Mouse (Mus musculus) neural tube, embryonic 13.5 days (tissue): ENCODE data around the gene Lysmd3. TPM values are rescaled to one million over a fixed set of nuclear protein-coding genes. Genes with fewer than 3 reads are reported as not detected.

Experiments
- ATAC-seq: fragments of 200-750 bp; cut with Nextera tagmentation; 2 replicates; pipeline ENCODE4 v1.8.0; 2017; ENCODE audit warnings: low read depth, mild to moderate bottlenecking, moderate TSS enrichment, moderate library complexity
- H3K27ac ChIP-seq: fragments of 300-500 bp; sonication (generic); replicated peaks from 2 replicates; pipeline ENCODE4 v1.5.1; 2015; ENCODE audit warnings: moderate library complexity, mild to moderate bottlenecking, inconsistent platforms
- H3K27me3 ChIP-seq: fragments of 300-500 bp; sonication (generic); 2 replicates; pipeline ENCODE4 v1.6.1; 2015; ENCODE audit warnings: mild to moderate bottlenecking, inconsistent platforms
- H3K36me3 ChIP-seq: fragments of 300-500 bp; sonication (generic); 2 replicates; pipeline ENCODE4 v1.6.1; 2015; ENCODE audit warnings: mild to moderate bottlenecking, inconsistent platforms
- H3K4me1 ChIP-seq: fragments of 300-500 bp; sonication (generic); replicated peaks from 2 replicates; pipeline ENCODE4 v1.6.1; 2015; ENCODE audit warnings: inconsistent platforms
- H3K4me2 ChIP-seq: fragments of 300-500 bp; sonication (generic); 2 replicates; pipeline ENCODE4 v1.6.1; 2015; ENCODE audit warnings: inconsistent platforms, mild to moderate bottlenecking, moderate library complexity
- H3K4me3 ChIP-seq: fragments of 300-500 bp; sonication (generic); 2 replicates; pipeline ENCODE4 v1.5.1; 2015; ENCODE audit warnings: mild to moderate bottlenecking, inconsistent platforms
- H3K9ac ChIP-seq: fragments of 300-500 bp; sonication (generic); 2 replicates; pipeline ENCODE4 v1.6.1; 2015; ENCODE audit warnings: moderate library complexity, mild to moderate bottlenecking, inconsistent platforms
- H3K9me3 ChIP-seq: fragments of 300-500 bp; sonication (generic); 2 replicates; pipeline ENCODE4 v1.6.1; 2016; ENCODE audit warnings: inconsistent platforms
- WGBS: fragments of 180-500 bp; shearing (Covaris S2); methylation state at CpG from one replicate; pipeline ENCODE4 v1.1.7; 2015; 5-methylcytosine and 5-hydroxymethylcytosine counted together
- polyA plus RNA-seq: library from polyadenylated mRNA; unstranded; fragments of >200 nt; fragmentation: Nextera tagmentation; extraction: Ambion mirVana; gene quantifications from 2 replicates; pipeline ENCODE4 v1.2.1, GENCODE M21; 2015

Lysmd3 gene
- polyA plus RNA-seq, 1 experiment from 2014 or later = 18.6 TPM

DNA sequence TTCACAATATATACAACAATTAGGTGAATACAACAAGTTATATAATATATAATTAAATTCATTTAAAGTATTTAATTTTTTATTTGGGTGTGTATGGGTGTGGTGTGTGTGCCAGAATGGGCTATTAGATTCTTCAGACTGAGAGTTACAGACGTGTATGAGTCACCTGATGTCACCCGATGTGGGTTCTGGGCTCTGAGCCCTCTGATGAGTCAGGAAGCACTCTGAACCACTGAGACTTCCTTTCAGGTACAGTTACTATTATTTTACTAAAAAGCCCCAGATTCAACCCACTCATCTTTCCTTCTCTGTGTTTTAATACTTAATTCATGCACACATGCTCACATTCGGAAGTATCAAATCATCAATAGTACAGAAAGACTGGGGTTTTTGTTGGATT is 27.4 kb downstream of the Lysmd3 start:
- WGBS = 93% methylated on average over 3 of the region's 3 CpGs
- no peaks in the 10 kb centered on the region for H3K9me3 ChIP-seq

DNA sequence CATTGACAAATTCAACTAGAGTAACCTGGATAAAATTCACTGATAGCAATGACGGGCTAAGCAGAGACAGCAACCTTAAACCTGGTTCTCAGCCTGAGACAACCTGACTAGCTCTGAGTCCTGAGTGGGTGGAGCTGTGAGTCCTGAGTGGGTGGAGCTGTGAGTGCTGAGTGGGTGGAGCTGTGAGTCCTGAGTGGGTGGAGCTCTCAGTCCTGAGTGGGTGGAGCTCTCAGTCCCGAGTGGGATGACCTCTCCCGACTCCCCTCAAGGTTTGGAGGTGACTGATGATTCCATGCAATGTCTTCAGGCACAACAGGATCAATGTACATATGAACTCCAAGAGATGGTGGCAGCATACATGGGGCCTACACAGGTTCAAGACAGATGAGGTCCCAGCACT is 32.1 kb downstream of the Lysmd3 start:
- Histone ChIP-seq H3K27ac (no peak overlapping the region), H3K27me3 (no peaks in the 10 kb centered on the region), H3K9ac (no peak overlapping the region), H3K4me1 (no peaks in the 10 kb centered on the region), H3K4me3 (no peak overlapping the region), H3K9me3 (no peaks in the 10 kb centered on the region), H3K4me2 (no peak overlapping the region), H3K36me3 (no peaks in the 10 kb centered on the region)
- 90% methylated on average over 3 of the region's 3 CpGs for WGBS
- no peak for ATAC-seq

More for the DNA sequence above, 27.4 kb downstream of the Lysmd3 start:
- Histone ChIP-seq H3K36me3 (no peaks in the 10 kb centered on the region), H3K27ac (no peak overlapping the region), H3K4me2 (no peak overlapping the region), H3K4me1 (no peaks in the 10 kb centered on the region), H3K27me3 (no peaks in the 10 kb centered on the region), H3K9ac (no peak overlapping the region), H3K4me3 (no peak overlapping the region)
- ATAC-seq = no peak

DNA sequence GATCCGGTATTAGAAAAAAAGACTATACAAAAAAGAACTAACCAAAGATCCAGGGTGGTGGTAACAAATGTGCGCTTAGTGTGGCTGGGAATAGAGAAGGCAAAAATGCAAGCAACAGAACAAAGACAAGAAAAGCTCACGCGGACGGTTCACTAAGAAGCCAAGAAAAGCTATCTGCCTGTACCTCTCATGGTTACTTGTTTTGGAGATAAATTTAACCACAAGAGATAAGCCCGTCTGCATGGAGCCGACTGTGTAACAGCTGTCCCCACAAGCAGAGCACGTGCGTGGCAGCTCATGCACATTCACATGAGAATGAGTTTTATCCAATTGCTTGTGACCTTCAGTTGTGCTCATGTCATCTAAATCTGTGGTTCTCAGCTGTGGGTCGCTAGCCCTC is 33.0 kb downstream of the Lysmd3 start:
- Histone ChIP-seq H3K4me3 (no peak overlapping the region), H3K9ac (no peak overlapping the region), H3K36me3 (no peaks in the 10 kb centered on the region), H3K27ac (no peak overlapping the region), H3K4me1 (no peaks in the 10 kb centered on the region), H3K9me3 (no peaks in the 10 kb centered on the region), H3K4me2 (no peak overlapping the region), H3K27me3 (no peaks in the 10 kb centered on the region)
- 87% methylated on average over 10 of the region's 10 CpGs for WGBS
- no peak for ATAC-seq

GRCm38 (mm10) chr13:81691606-81692005 is 34.1 kb downstream of the Lysmd3 start:
- no peaks in the 10 kb centered on the region for H3K4me1 ChIP-seq
- no peaks in the 10 kb centered on the region for H3K9me3 ChIP-seq
- no peak overlapping the region for H3K9ac ChIP-seq
- 53% methylated on average over 9 of the region's 9 CpGs for WGBS
- H3K27me3 ChIP-seq = no peaks in the 10 kb centered on the region
- H3K4me2 ChIP-seq = no peak overlapping the region
- no peak overlapping the region for H3K27ac ChIP-seq
- peak; percentile 71 for ATAC-seq
- H3K36me3 ChIP-seq = no peaks in the 10 kb centered on the region
- H3K4me3 ChIP-seq = no peak overlapping the region

DNA sequence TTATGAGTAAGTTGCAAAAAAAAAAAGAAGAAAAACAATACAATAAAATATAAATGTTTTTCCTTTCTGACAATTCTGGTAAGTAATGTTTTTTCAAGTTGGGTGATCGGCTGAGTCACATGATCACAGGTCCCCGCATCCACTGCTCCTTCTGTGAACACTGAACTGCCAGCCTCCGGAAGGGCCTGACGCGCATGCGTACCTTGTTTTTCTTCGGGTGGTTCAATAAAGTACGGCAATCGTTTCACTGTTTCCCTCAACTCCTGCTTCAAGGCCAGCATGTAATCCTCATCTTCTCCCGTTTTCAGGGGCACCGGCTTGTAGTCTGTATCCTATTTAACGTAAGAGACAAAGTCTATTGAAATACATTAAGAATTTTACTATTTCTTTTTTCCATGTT is 37.0 kb downstream of the Lysmd3 start:
- H3K4me2 ChIP-seq = no peak overlapping the region
- no peak for ATAC-seq
- H3K9me3 ChIP-seq = no peaks in the 10 kb centered on the region
- H3K4me3 ChIP-seq = no peak overlapping the region
- H3K36me3 ChIP-seq = 0 out of 2 replicates have a peak, but pooled peaks cover 2% of the 10 kb centered on the region
- H3K4me1 ChIP-seq = no peaks in the 10 kb centered on the region
- no peak overlapping the region for H3K9ac ChIP-seq
- WGBS = 91% methylated on average over 12 of the region's 12 CpGs
- no peak overlapping the region for H3K27ac ChIP-seq
- no peaks in the 10 kb centered on the region for H3K27me3 ChIP-seq

- H3K9ac ChIP-seq = no peak overlapping the region
- 0 out of 2 replicates have a peak, but pooled peaks cover under 1% of the 10 kb centered on the region for H3K36me3 ChIP-seq
- H3K9me3 ChIP-seq = no peaks in the 10 kb centered on the region
- no peak for ATAC-seq
- no peak overlapping the region for H3K27ac ChIP-seq
- H3K4me1 ChIP-seq = no peaks in the 10 kb centered on the region
- H3K27me3 ChIP-seq = no peaks in the 10 kb centered on the region
- no peak overlapping the region for H3K4me2 ChIP-seq
- H3K4me3 ChIP-seq = no peak overlapping the region
- 59% methylated on average over 7 of the region's 7 CpGs for WGBS
Observed at GRCm38 (mm10) chr13:81703148-81703547, 45.7 kb downstream of the Lysmd3 start.

- 83% methylated on average over 9 of the region's 9 CpGs for WGBS
Observed at GRCm38 (mm10) chr13:81703621-81704020, 46.2 kb downstream of the Lysmd3 start.

GRCm38 (mm10) chr13:81706311-81706710 is 48.8 kb downstream of the Lysmd3 start:
- H3K9me3 ChIP-seq = no peaks in the 10 kb centered on the region
- H3K27me3 ChIP-seq = no peaks in the 10 kb centered on the region
- H3K9ac ChIP-seq = no peak overlapping the region
- no peaks in the 10 kb centered on the region for H3K36me3 ChIP-seq
- no peak for ATAC-seq
- no peak overlapping the region for H3K4me3 ChIP-seq
- no peak overlapping the region for H3K4me2 ChIP-seq
- peaks cover 7% of the 10 kb centered on the region; the same call in 1 of the 2 replicates for H3K4me1 ChIP-seq
- no peak overlapping the region for H3K27ac ChIP-seq
- 92% methylated on average over 5 of the region's 5 CpGs for WGBS

More at GRCm38 (mm10) chr13:81703621-81704020, 46.2 kb downstream of the Lysmd3 start:
- no peak for ATAC-seq
- H3K27ac ChIP-seq = no peak overlapping the region
- no peak overlapping the region for H3K4me3 ChIP-seq
- no peaks in the 10 kb centered on the region for H3K4me1 ChIP-seq
- H3K9ac ChIP-seq = no peak overlapping the region
- H3K9me3 ChIP-seq = no peaks in the 10 kb centered on the region
- H3K4me2 ChIP-seq = no peak overlapping the region
- H3K36me3 ChIP-seq = no peaks in the 10 kb centered on the region
- H3K27me3 ChIP-seq = no peaks in the 10 kb centered on the region

DNA sequence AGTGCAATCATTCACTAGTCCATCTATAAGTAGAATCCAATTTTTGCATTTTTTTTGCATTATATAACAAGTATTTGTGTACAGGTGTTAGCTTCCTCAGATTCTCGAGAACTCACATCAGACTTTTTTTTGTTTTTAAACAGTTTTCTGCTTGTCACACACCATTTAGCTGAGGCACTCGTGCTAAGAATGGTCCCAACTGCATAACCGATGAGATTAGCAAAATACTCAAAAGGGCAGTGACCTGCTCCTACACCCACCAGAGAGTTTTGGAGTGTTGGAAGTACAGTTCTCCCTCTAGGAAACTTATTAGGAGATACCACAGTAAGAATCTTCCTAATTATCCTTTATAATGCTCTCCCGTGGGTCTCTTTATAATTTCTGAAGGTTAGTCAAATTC is 52.3 kb downstream of the Lysmd3 start:
- Histone ChIP-seq H3K4me2 (peak overlapping the region; percentile 94), H3K27ac (no peak overlapping the region), H3K4me1 (peaks cover 22% of the 10 kb centered on the region), H3K27me3 (no peaks in the 10 kb centered on the region), H3K36me3 (no peaks in the 10 kb centered on the region), H3K9ac (peak overlapping the region; percentile 81; the same call in 1 of the 2 replicates), H3K9me3 (no peaks in the 10 kb centered on the region), H3K4me3 (peak overlapping the region; percentile 82)
- 44% methylated on average over 4 of the region's 4 CpGs for WGBS
- no peak for ATAC-seq

DNA sequence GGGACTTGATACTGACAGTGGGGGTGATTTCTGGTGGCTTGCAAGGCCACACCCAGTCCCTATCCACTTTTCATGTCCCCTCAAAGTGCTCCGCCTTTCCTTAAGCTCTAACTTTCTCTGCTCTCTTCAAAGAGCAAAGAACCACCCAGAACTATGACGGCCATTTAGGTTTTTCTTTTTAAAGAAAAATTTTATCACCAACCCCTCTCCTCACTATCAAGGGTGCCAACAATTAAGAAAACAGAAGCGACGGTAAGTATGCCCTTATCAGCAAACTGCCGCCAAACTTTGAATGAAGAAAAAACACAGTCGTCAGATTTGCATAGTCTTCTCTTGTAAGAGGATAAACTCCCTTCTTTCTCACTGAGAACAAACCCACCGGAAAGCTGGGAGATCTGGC is 52.8 kb downstream of the Lysmd3 start:
- no peak for ATAC-seq
- no peaks in the 10 kb centered on the region for H3K27me3 ChIP-seq
- H3K4me3 ChIP-seq = peak overlapping the region; percentile 82
- peaks cover 22% of the 10 kb centered on the region for H3K4me1 ChIP-seq
- no peak overlapping the region for H3K27ac ChIP-seq
- H3K36me3 ChIP-seq = no peaks in the 10 kb centered on the region
- peak overlapping the region; percentile 94 for H3K4me2 ChIP-seq
- under 1% methylated on average over 7 of the region's 7 CpGs for WGBS
- H3K9me3 ChIP-seq = no peaks in the 10 kb centered on the region
- H3K9ac ChIP-seq = peak overlapping the region; percentile 81

GRCm38 (mm10) chr13:81710775-81711545 is 53.5 kb downstream of the Lysmd3 start, which contains the start of the genes Polr3g and Mblac2:
Gene Polr3g, minus strand, starts transcription at chr13:81711013.
Gene Mblac2, plus strand, starts transcription at chr13:81711341.
- peak; percentile 97 for ATAC-seq
- Histone ChIP-seq H3K36me3 (no peaks in the 10 kb centered on the region), H3K9ac (peak within 1 kb of the TSS; percentile 81), H3K4me2 (peak within 1 kb of the TSS; percentile 94), H3K4me1 (peaks cover 22% of the 10 kb centered on the region), H3K27me3 (no peaks in the 10 kb centered on the region), H3K27ac (peak within 1 kb of the TSS; percentile 92), H3K4me3 (peak within 1 kb of the TSS; percentile 82), H3K9me3 (no peaks in the 10 kb centered on the region)
- 0% methylated on average over 61 of the region's 61 CpGs for WGBS

- peak; percentile 66 for ATAC-seq
- Histone ChIP-seq H3K4me3 (peak overlapping the region; percentile 82), H3K4me2 (peak overlapping the region; percentile 94), H3K36me3 (no peaks in the 10 kb centered on the region), H3K27me3 (no peaks in the 10 kb centered on the region), H3K9ac (peak overlapping the region; percentile 81), H3K9me3 (no peaks in the 10 kb centered on the region), H3K4me1 (peaks cover 22% of the 10 kb centered on the region), H3K27ac (peak overlapping the region; percentile 92)
- 1% methylated on average over 42 of the region's 42 CpGs for WGBS
Observed at GRCm38 (mm10) chr13:81711546-81712371, 54.3 kb downstream of the Lysmd3 start.
